Mouse (Mus musculus) heart, embryonic 13.5 days (tissue): ENCODE results near the gene Lrrc56. TPM values are rescaled to one million over a fixed set of nuclear protein-coding genes. Genes with fewer than 3 reads are reported as not detected.
"Not testable (repeated sequence)": the region's sequence is repeated elsewhere in the genome, so short reads cannot be mapped to it uniquely, and the experiment has no call there.

Experiments used
- ATAC-seq: fragments of 200-750 bp; cut with Nextera tagmentation; 2 replicates; pipeline ENCODE4 v1.8.0; 2017; ENCODE audit warnings: moderate TSS enrichment; ENCODE audit not compliant: insufficient number of reproducible peaks, low FRiP score, low TSS enrichment; ENCODE audit errors: extremely low read depth
- H3K27ac ChIP-seq: fragments of 300-500 bp; sonication (generic); replicated peaks from 2 replicates; pipeline ENCODE4 v1.5.1; 2015; ENCODE audit warnings: moderate library complexity, mild to moderate bottlenecking, inconsistent platforms
- H3K27me3 ChIP-seq: fragments of 300-500 bp; sonication (generic); replicated peaks from 2 replicates; pipeline ENCODE4 v1.6.1; 2015; ENCODE audit warnings: mild to moderate bottlenecking, inconsistent platforms
- H3K36me3 ChIP-seq: fragments of 300-500 bp; sonication (generic); 2 replicates; pipeline ENCODE4 v1.6.1; 2015; ENCODE audit warnings: mild to moderate bottlenecking, inconsistent platforms
- H3K4me1 ChIP-seq: fragments of 300-500 bp; sonication (generic); 2 replicates; pipeline ENCODE4 v1.6.1; 2015; ENCODE audit warnings: inconsistent platforms
- H3K4me2 ChIP-seq: fragments of 300-500 bp; sonication (generic); 2 replicates; pipeline ENCODE4 v1.6.1; 2015; ENCODE audit warnings: inconsistent platforms, mild to moderate bottlenecking, moderate library complexity
- H3K4me3 ChIP-seq: fragments of 300-500 bp; sonication (generic); 2 replicates; pipeline ENCODE4 v1.5.1; 2015; ENCODE audit warnings: moderate library complexity, mild to moderate bottlenecking, inconsistent platforms
- H3K9ac ChIP-seq: fragments of 300-500 bp; sonication (generic); 2 replicates; pipeline ENCODE4 v1.6.1; 2015; ENCODE audit warnings: inconsistent platforms, mild to moderate bottlenecking, moderate library complexity
- H3K9me3 ChIP-seq: fragments of 300-500 bp; sonication (generic); 2 replicates; pipeline ENCODE4 v1.6.1; 2016; ENCODE audit warnings: inconsistent platforms
- WGBS: fragments of 180-500 bp; shearing (Covaris S2); methylation state at CpG from one replicate; pipeline ENCODE4 v1.1.7; 2015; ENCODE audit warnings: mixed read lengths; 5-methylcytosine and 5-hydroxymethylcytosine counted together
- microRNA counts: library from miRNA; unstranded; fragments of <30 nt; microRNA quantifications from one replicate; lab custom pipeline; 2016
- microRNA-seq: library from miRNA; unstranded; fragments of <30 nt; microRNA quantifications from one replicate; pipeline ENCODE4, GENCODE M21; 2016
- polyA plus RNA-seq: library from polyadenylated mRNA; unstranded; fragments of >200 nt; fragmentation: Nextera tagmentation; extraction: Ambion mirVana; gene quantifications from 2 replicates; pipeline ENCODE4 v1.2.1, GENCODE M21; 2015

Lrrc56 gene
- polyA plus RNA-seq, 1 experiment from 2014 or later: 3.3 TPM

GRCm38 (mm10) chr7:141230570-141230969 lies 36.6 kb downstream of the Lrrc56 start:
- Histone ChIP-seq H3K4me2 (peak overlapping the region; percentile 97), H3K9ac (peak overlapping the region; percentile 98; the same call in 1 of the 2 replicates)
- ATAC-seq: no peak

GRCm38 (mm10) chr7:141231111-141231510 lies 37.2 kb downstream of the Lrrc56 start:
- no peak overlapping the region for H3K27ac ChIP-seq
- H3K27me3 ChIP-seq: no peaks in the 10 kb centered on the region
- H3K4me1 ChIP-seq: peaks cover 23% of the 10 kb centered on the region
- no peaks in the 10 kb centered on the region for H3K9me3 ChIP-seq
- H3K4me3 ChIP-seq: no peak overlapping the region
- no peak overlapping the region for H3K4me2 ChIP-seq
- no peak for ATAC-seq
- no peak overlapping the region for H3K9ac ChIP-seq
- H3K36me3 ChIP-seq: peaks cover 57% of the 10 kb centered on the region
- 86% methylated on average over 3 of the region's 3 CpGs for WGBS

More at GRCm38 (mm10) chr7:141230570-141230969, 36.6 kb downstream of the Lrrc56 start:
- Histone ChIP-seq H3K4me3 (peak overlapping the region; percentile 99), H3K4me1 (peaks cover 23% of the 10 kb centered on the region), H3K36me3 (peaks cover 52% of the 10 kb centered on the region), H3K27ac (no peak overlapping the region), H3K9me3 (no peaks in the 10 kb centered on the region), H3K27me3 (no peaks in the 10 kb centered on the region)
- WGBS: 87% methylated on average over 4 of the region's 4 CpGs

- WGBS: 93% methylated on average over 9 of the region's 10 CpGs
Observed at GRCm38 (mm10) chr7:141231551-141231950, 37.6 kb downstream of the Lrrc56 start.

GRCm38 (mm10) chr7:141250486-141250885 lies 56.5 kb downstream of the Lrrc56 start:
- H3K27me3 ChIP-seq, H3K9me3 ChIP-seq, H3K4me2 ChIP-seq, ATAC-seq, H3K9ac ChIP-seq, H3K4me3 ChIP-seq, H3K27ac ChIP-seq, H3K4me1 ChIP-seq: not testable (repeated sequence)
- WGBS: 83% methylated on average over 4 of the region's 4 CpGs
- peaks cover 98% of the 10 kb centered on the region for H3K36me3 ChIP-seq

More at GRCm38 (mm10) chr7:141231551-141231950, 37.6 kb downstream of the Lrrc56 start:
- H3K4me3 ChIP-seq: no peak overlapping the region
- no peak overlapping the region for H3K4me2 ChIP-seq
- H3K9ac ChIP-seq: no peak overlapping the region
- no peaks in the 10 kb centered on the region for H3K9me3 ChIP-seq
- peaks cover 23% of the 10 kb centered on the region for H3K4me1 ChIP-seq
- no peaks in the 10 kb centered on the region for H3K27me3 ChIP-seq
- no peak for ATAC-seq
- H3K36me3 ChIP-seq: peaks cover 61% of the 10 kb centered on the region
- no peak overlapping the region for H3K27ac ChIP-seq

- Histone ChIP-seq H3K27ac (no peak overlapping the region), H3K27me3 (no peaks in the 10 kb centered on the region), H3K4me3 (no peak overlapping the region), H3K4me2 (no peak overlapping the region), H3K36me3 (peaks cover 97% of the 10 kb centered on the region), H3K9me3 (no peaks in the 10 kb centered on the region), H3K9ac (no peak overlapping the region), H3K4me1 (no peaks in the 10 kb centered on the region)
- no peak for ATAC-seq
- WGBS: 88% methylated on average over 10 of the region's 10 CpGs
Observed at GRCm38 (mm10) chr7:141256159-141256558, 62.2 kb downstream of the Lrrc56 start.

MicroRNAs within 50 kb of the gene (microRNA counts, 519-probe panel; counts per million panel counts)
- 5,378 counts per million, percentile 89 among the panel's probes with 10 or more counts for microRNA mmu-miR-210 (lab: Ali Mortazavi, UCI)

Small RNA genes lying within 50 kb of the gene (microRNA-seq; reads per million reads assigned to microRNA genes)
- 1,072 reads per million, percentile 80 among the genes with 10 or more reads in this experiment for gene Mir210

Other genes starting within 250 kb of the Lrrc56 start
- 1.2 TPM in 2 replicates for gene Ifitm5, start 243.9 kb upstream of the Lrrc56 start, polyA plus RNA-seq
- not detected in 2 replicates for gene Gm45717, start 238.2 kb upstream of the Lrrc56 start, polyA plus RNA-seq
- gene Ifitm2, start 238.2 kb upstream of the Lrrc56 start, polyA plus RNA-seq: 505 and 535 TPM in 2 replicates
- gene Ifitm1, start 226.9 kb upstream of the Lrrc56 start, polyA plus RNA-seq: 9.7 and 15.9 TPM in 2 replicates
- 73.2 and 78.1 TPM in 2 replicates for gene Ifitm3, start 183.4 kb upstream of the Lrrc56 start, polyA plus RNA-seq
- gene Ifitm6, start 176.2 kb upstream of the Lrrc56 start, polyA plus RNA-seq: 0.24 and 0.31 TPM in 2 replicates
- not detected in 2 replicates for gene Gm17387, start 165.0 kb upstream of the Lrrc56 start, polyA plus RNA-seq
- gene B4galnt4, start 133.1 kb upstream of the Lrrc56 start, polyA plus RNA-seq: 1.6 and 2.7 TPM in 2 replicates
- 0.31 and 0.72 TPM in 2 replicates for gene Pkp3, start 115.9 kb upstream of the Lrrc56 start, polyA plus RNA-seq
- gene Sigirr, start 93.6 kb upstream of the Lrrc56 start, polyA plus RNA-seq: 3.4 and 3.5 TPM in 2 replicates
- gene Ano9, start 76.4 kb upstream of the Lrrc56 start, polyA plus RNA-seq: 0.21 and 0.23 TPM in 2 replicates
- 57.9 and 66.4 TPM in 2 replicates for gene Ptdss2, start 71.8 kb upstream of the Lrrc56 start, polyA plus RNA-seq
- 92.2 and 102 TPM in 2 replicates for gene Rnh1, start 21.3 kb upstream of the Lrrc56 start, polyA plus RNA-seq
- 67.5 and 90.7 TPM in 2 replicates for gene Hras, start 152 bp upstream of the Lrrc56 start, polyA plus RNA-seq
- gene Lmntd2, start 19.9 kb downstream of the Lrrc56 start, polyA plus RNA-seq: 0.56 and 0.72 TPM in 2 replicates
- gene Rassf7, start 21.7 kb downstream of the Lrrc56 start, polyA plus RNA-seq: 15.1 and 15.3 TPM in 2 replicates
- gene Phrf1, start 34.6 kb downstream of the Lrrc56 start, polyA plus RNA-seq: 43.5 and 46.2 TPM in 2 replicates
- 3.4 and 4.2 TPM in 2 replicates for gene Irf7, start 72.3 kb downstream of the Lrrc56 start, polyA plus RNA-seq
- not detected in 2 replicates for gene Cdhr5, start 82.6 kb downstream of the Lrrc56 start, polyA plus RNA-seq
- 0.88 and 1.5 TPM in 2 replicates for gene Sct, start 85.0 kb downstream of the Lrrc56 start, polyA plus RNA-seq
- 0.05 TPM in 1 of 2 replicates, not detected in the other for gene Drd4, start 97.8 kb downstream of the Lrrc56 start, polyA plus RNA-seq
- 35.5 and 37.4 TPM in 2 replicates for gene Deaf1, start 133.5 kb downstream of the Lrrc56 start, polyA plus RNA-seq
- 33.2 and 39.9 TPM in 2 replicates for gene Tmem80, start 133.6 kb downstream of the Lrrc56 start, polyA plus RNA-seq
- gene Eps8l2, start 144.7 kb downstream of the Lrrc56 start, polyA plus RNA-seq: 1.4 TPM in 2 replicates
- 248 and 250 TPM in 2 replicates for gene Taldo1, start 198.0 kb downstream of the Lrrc56 start, polyA plus RNA-seq
- gene Gatd1, start 220.0 kb downstream of the Lrrc56 start, polyA plus RNA-seq: 27.0 and 29.9 TPM in 2 replicates
- 8.1 and 9.8 TPM in 2 replicates for gene Cend1, start 235.3 kb downstream of the Lrrc56 start, polyA plus RNA-seq
- 17.3 and 19.1 TPM in 2 replicates for gene Slc25a22, start 243.7 kb downstream of the Lrrc56 start, polyA plus RNA-seq
- gene Pidd1, start 249.9 kb downstream of the Lrrc56 start, polyA plus RNA-seq: 8.1 and 9.4 TPM in 2 replicates